Mouse (Mus musculus): ENCODE measurements around the gene Gtpbp10.

DNA sequence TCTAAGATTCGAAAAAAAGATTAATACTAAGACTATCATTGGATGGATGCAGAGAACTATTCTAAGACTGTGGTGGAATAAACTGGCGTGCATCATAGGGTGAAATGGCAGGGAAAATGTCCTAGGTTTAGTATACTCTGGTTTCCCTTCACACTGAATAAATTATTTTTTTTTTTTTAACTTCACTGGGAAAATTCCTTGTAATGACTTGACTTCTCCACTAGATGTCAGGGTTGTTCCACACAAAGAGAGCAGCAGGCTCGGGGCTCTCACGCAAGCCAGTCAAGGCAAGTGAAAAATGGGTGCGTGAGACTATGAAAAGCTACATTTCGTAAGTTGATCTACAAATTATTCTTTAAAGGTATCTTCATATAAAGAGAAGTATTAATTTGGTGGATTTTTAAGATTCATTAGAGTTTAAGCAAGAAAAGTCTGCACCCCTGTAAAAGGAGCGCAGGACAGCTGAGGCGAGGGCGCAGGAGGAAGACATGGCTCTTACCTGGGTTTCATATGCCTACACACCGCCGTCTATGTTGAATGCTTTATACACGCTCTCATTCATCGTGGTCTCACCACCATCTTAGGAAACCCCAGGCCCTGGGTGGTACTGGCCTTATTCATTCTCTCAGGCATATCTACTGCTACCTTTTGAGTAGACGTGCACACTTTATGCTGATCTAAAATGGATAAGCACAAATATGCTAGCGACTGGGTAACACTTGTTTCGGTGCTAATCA is 64.9 kb downstream of the Gtpbp10 start:
- TF ChIP-seq CTCF (IDR thresholded peaks at IDR 0.05; ENCODE audit: low read depth) (peak; percentile 84), EP300 (IDR thresholded peaks at IDR 0.05; ENCODE audit: low read depth) (no peak)
